Mouse (Mus musculus) Patski (cell line): ENCODE measurements at regions not wholly inside any gene's neighbourhood (a gene's known extent, or its start where the extent isn't known, plus 50 kb on each side); places are given as distances from the start of the nearest gene placed in this dataset.
A peak's percentile ranks its signal among the peaks of the same experiment; 100 is the strongest.

Experiments
- ATAC-seq: fragments of 100-300 bp; one replicate; pipeline ENCODE4 v1.8.0; 2021
- CTCF ChIA-PET: fragments of 350-600 bp; sonication (Branson Sonifier 250); formaldehyde crosslinking; loops from one replicate; lab custom pipeline; 2022; ENCODE audit warnings: inconsistent platforms; lab: Charles Lee
- POLR2A ChIA-PET: fragments of 350-600 bp; sonication (Branson Sonifier 250); formaldehyde crosslinking; loops from one replicate; lab custom pipeline; 2022; ENCODE audit warnings: antibody characterized with exemption, inconsistent platforms; lab: Charles Lee
- DNase-seq: peaks from one replicate; pipeline ENCODE4 v3.0.0-alpha.2; 2011; ENCODE audit warnings: low read depth, low spot score
- H3K27me3 ChIP-seq: fragments of 371-371 bp; one replicate; pipeline ENCODE4 v1.5.1; 2021
- CTCF ChIP-seq: fragments of 100-300 bp; IDR thresholded peaks from one replicate; pipeline ENCODE4 v1.5.1; 2021
- in situ Hi-C: fragments of 300-500 bp; cut with MboI; formaldehyde crosslinking; loops from 3 replicates; pipeline ENCODE4 v1.11.1; 2018; ENCODE audit warnings: low pct_unique_long_range_greater_than_20kb, mixed read lengths

GRCm38 (mm10) chr1:71913221-71913620, 260.2 kb upstream of the Fn1 start:
- ATAC-seq (no peak), DNase-seq (no peak)
- ChIA-PET CTCF (no interaction called here), POLR2A (interaction anchor here (1.3 kb wide), 1 partner anchor 46 kb away, joined by 3 read pairs; no protein-coding TSS in a partner anchor)
- in situ Hi-C loops: no loop called here
- no peaks in the 10 kb centered on the region for H3K27me3 ChIP-seq
- TF ChIP-seq CTCF: no peak

- POLR2A ChIA-PET: no interaction called here
- CTCF ChIA-PET: interaction anchor here (0.8 kb wide), 1 partner anchor 13 kb away, joined by 3 read pairs; no protein-coding TSS in a partner anchor
- no peak for TF ChIP-seq CTCF
- no peaks in the 10 kb centered on the region for H3K27me3 ChIP-seq
- no peak for DNase-seq
- peak; percentile 59 for ATAC-seq
- in situ Hi-C loops: no loop called here
These were observed 259.4 kb upstream of the Fn1 start for GRCm38 (mm10) chr1:71912441-71912840.

- DNase-seq: no peak
- no peak for TF ChIP-seq CTCF
- in situ Hi-C loops: no loop called here
- no peak for ATAC-seq
- no peaks in the 10 kb centered on the region for H3K27me3 ChIP-seq
- CTCF ChIA-PET: interaction anchor here (1.0 kb wide), 1 partner anchor 16 kb away, joined by 3 read pairs; no protein-coding TSS in a partner anchor
- POLR2A ChIA-PET: no interaction called here
These were observed 257.1 kb upstream of the Fn1 start for GRCm38 (mm10) chr1:71910125-71910524.

GRCm38 (mm10) chr1:71909508-71910124, 256.6 kb upstream of the Fn1 start:
- ChIA-PET POLR2A (no interaction called here), CTCF (interaction anchor here (1.4 kb wide), 1 partner anchor 8 kb away, joined by 3 read pairs; no protein-coding TSS in a partner anchor)
- H3K27me3 ChIP-seq: no peaks in the 10 kb centered on the region
- in situ Hi-C loops: no loop called here
- TF ChIP-seq CTCF: no peak
- no peak for DNase-seq
- no peak for ATAC-seq

GRCm38 (mm10) chr1:71904376-71904948, 251.5 kb upstream of the Fn1 start:
- in situ Hi-C loops: no loop called here
- CTCF ChIA-PET: no interaction called here
- no peak for TF ChIP-seq CTCF
- no peaks in the 10 kb centered on the region for H3K27me3 ChIP-seq
- DNase-seq: no peak
- POLR2A ChIA-PET: no interaction called here
- no peak for ATAC-seq

GRCm38 (mm10) chr1:71900106-71901074, 247.4 kb upstream of the Fn1 start:
- in situ Hi-C loops: no loop called here
- DNase-seq (no peak), ATAC-seq (no peak)
- ChIA-PET CTCF (interaction anchor here (0.7 to 1.4 kb wide), 2 partner anchors 12 to 251 kb away, joined by 3 read pairs; no protein-coding TSS in a partner anchor), POLR2A (no interaction called here)
- H3K27me3 ChIP-seq: no peaks in the 10 kb centered on the region
- TF ChIP-seq CTCF: no peak

GRCm38 (mm10) chr1:71899128-71899527, 246.1 kb upstream of the Fn1 start:
- DNase-seq: no peak
- CTCF ChIA-PET: interaction anchor here (1.4 kb wide), 1 partner anchor 13 kb away, joined by 3 read pairs; no protein-coding TSS in a partner anchor
- TF ChIP-seq CTCF: no peak
- POLR2A ChIA-PET: no interaction called here
- no peak for ATAC-seq
- no peaks in the 10 kb centered on the region for H3K27me3 ChIP-seq
- in situ Hi-C loops: no loop called here

GRCm38 (mm10) chr1:71898198-71898597, 245.2 kb upstream of the Fn1 start:
- POLR2A ChIA-PET: no interaction called here
- no peak for TF ChIP-seq CTCF
- DNase-seq: no peak
- no peak for ATAC-seq
- H3K27me3 ChIP-seq: no peaks in the 10 kb centered on the region
- in situ Hi-C loops: no loop called here
- CTCF ChIA-PET: no interaction called here

GRCm38 (mm10) chr1:71897464-71898051, 244.6 kb upstream of the Fn1 start:
- ChIA-PET CTCF (no interaction called here), POLR2A (no interaction called here)
- in situ Hi-C loops: no loop called here
- DNase-seq: no peak
- ATAC-seq: no peak
- TF ChIP-seq CTCF: no peak
- no peaks in the 10 kb centered on the region for H3K27me3 ChIP-seq

- ATAC-seq: no peak
- DNase-seq: no peak
- no peaks in the 10 kb centered on the region for H3K27me3 ChIP-seq
- in situ Hi-C loops: no loop called here
- ChIA-PET POLR2A (no interaction called here), CTCF (no interaction called here)
- TF ChIP-seq CTCF: no peak
These were observed 243.2 kb upstream of the Fn1 start for GRCm38 (mm10) chr1:71896141-71896725.
